Mouse (Mus musculus) adrenal gland (tissue): Measurements from ENCODE around the gene Ybey.

Experiments used
- intact Hi-C: fragments of 180-260 bp; cut with DNase I; formaldehyde crosslinking; loops from one replicate; pipeline ENCODE4 v1.15.1; 2025
- long read RNA-seq, 2 experiments: library from polyadenylated mRNA; unstranded; transcript quantifications; one replicate each; pipeline ENCODE4 v2.0.0; 2020; ENCODE audit warnings: borderline replicate concordance in 1 of 2; ENCODE audit not compliant: insufficient replicate concordance in 1 of 2

Ybey gene
- long read RNA-seq, experiment 1, partial matches to known transcripts: 0 of 1 reads
- long read RNA-seq, experiment 1, other reads (novel, unspliced or antisense): 1 of 1 reads
- long read RNA-seq, experiment 2, full-length matches to known transcripts: 4 of 6 reads
- long read RNA-seq, experiment 2, partial matches to known transcripts: 2 of 6 reads
- long read RNA-seq, experiment 2, other reads (novel, unspliced or antisense): 0 of 6 reads

GRCm38 (mm10) chr10:76468203-76469162 is at the start of gene Ybey, which contains the start of gene Mcm3ap:
Ybey (minus strand) TSS chr10:76469114.
Mcm3ap (plus strand) TSS chr10:76468927.
- intact Hi-C loops: no loop called here

- intact Hi-C loops: no loop called here
Measured at GRCm38 (mm10) chr10:76512965-76513583, 44.2 kb upstream of the Ybey start.

GRCm38 (mm10) chr10:76505865-76506264 is 37.0 kb upstream of the Ybey start:
- intact Hi-C loops: no loop called here

GRCm38 (mm10) chr10:76504271-76504943 is 35.5 kb upstream of the Ybey start:
- intact Hi-C loops: no loop called here

- intact Hi-C loops: no loop called here
Measured at GRCm38 (mm10) chr10:76497522-76497921, 28.6 kb upstream of the Ybey start.

GRCm38 (mm10) chr10:76496366-76496765 is 27.5 kb upstream of the Ybey start:
- intact Hi-C loops: no loop called here

- intact Hi-C loops: no loop called here
Measured at GRCm38 (mm10) chr10:76495501-76495900, 26.6 kb upstream of the Ybey start.

GRCm38 (mm10) chr10:76493527-76493926 is 24.6 kb upstream of the Ybey start:
- intact Hi-C loops: no loop called here

GRCm38 (mm10) chr10:76489205-76489604 is 20.3 kb upstream of the Ybey start:
- intact Hi-C loops: no loop called here

- intact Hi-C loops: no loop called here
Measured at GRCm38 (mm10) chr10:76488265-76488664, 19.4 kb upstream of the Ybey start.

- intact Hi-C loops: no loop called here
Measured at GRCm38 (mm10) chr10:76486302-76486701, 17.4 kb upstream of the Ybey start.

- intact Hi-C loops: no loop called here
Measured at GRCm38 (mm10) chr10:76481480-76481879, 12.6 kb upstream of the Ybey start.

GRCm38 (mm10) chr10:76480851-76481250 is 11.9 kb upstream of the Ybey start:
- intact Hi-C loops: no loop called here

- intact Hi-C loops: no loop called here
Measured at GRCm38 (mm10) chr10:76473759-76474158, 4.8 kb upstream of the Ybey start.

GRCm38 (mm10) chr10:76462721-76463120 is 6.2 kb downstream of the Ybey start:
- intact Hi-C loops: no loop called here

GRCm38 (mm10) chr10:76462312-76462711 is 6.6 kb downstream of the Ybey start:
- intact Hi-C loops: no loop called here

- intact Hi-C loops: no loop called here
Measured at GRCm38 (mm10) chr10:76461255-76461654, 7.7 kb downstream of the Ybey start.

GRCm38 (mm10) chr10:76455289-76455688 is 13.6 kb downstream of the Ybey start:
- intact Hi-C loops: no loop called here

GRCm38 (mm10) chr10:76448851-76449250 is 20.1 kb downstream of the Ybey start, which contains the start of gene 2610028H24Rik:
2610028H24Rik (plus strand) TSS chr10:76449081.
- intact Hi-C loops: no loop called here

GRCm38 (mm10) chr10:76447406-76448229 is 21.3 kb downstream of the Ybey start:
- intact Hi-C loops: no loop called here
